Mouse (Mus musculus): ENCODE measurements around the gene Zdhhc19.

Gene Zdhhc19

DNA sequence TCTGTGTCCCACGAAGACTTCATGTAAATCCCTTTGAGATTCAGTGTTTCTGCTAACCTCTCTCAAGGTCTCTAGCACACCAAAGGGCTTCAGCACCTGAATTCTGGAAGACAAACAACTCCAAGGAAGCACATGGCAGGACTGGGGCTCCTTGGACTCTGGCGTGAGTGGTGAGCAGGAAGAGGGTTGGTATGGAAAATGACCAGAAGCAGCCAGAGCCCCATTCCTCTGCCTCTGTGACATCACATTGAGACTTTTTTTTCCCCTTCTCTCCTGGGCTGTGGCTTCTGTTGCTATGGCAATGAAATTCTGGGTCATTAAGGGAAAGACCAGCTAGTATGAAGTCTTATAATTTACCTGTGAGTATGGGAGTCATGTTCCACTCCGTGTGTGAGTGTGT is at the start of gene Zdhhc19:
Gene Zdhhc19 (plus strand): TSS at position 301 of the 400 bp plus-strand sequence.
- no peak for DNase-seq

GRCm38 (mm10) chr16:32446563-32447138 is 49.4 kb upstream of the Zdhhc19 start:
- no peak for DNase-seq

GRCm38 (mm10) chr16:32449665-32450064 is 46.4 kb upstream of the Zdhhc19 start:
- DNase-seq = no peak

DNA sequence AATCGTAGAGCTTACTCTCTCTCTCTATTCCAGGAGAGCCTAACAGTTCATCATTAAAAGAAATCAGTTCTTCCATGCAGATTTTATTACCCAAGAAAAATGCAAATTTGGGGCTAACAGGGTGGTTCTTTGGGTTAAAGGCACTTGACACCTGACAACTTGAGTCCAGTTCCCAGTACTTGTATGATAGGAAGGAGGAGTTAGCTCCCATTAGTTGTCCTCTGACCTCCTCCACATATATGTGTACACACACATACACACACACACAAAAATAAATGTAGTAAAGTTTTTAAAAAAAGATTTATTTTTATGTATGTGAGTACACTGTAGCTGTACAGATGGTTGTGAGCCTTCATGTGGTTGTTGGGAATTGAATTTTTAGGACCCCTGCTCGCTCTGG is 45.9 kb upstream of the Zdhhc19 start:
- no peak for DNase-seq

GRCm38 (mm10) chr16:32453102-32453501 is 43.0 kb upstream of the Zdhhc19 start:
- DNase-seq = no peak

DNA sequence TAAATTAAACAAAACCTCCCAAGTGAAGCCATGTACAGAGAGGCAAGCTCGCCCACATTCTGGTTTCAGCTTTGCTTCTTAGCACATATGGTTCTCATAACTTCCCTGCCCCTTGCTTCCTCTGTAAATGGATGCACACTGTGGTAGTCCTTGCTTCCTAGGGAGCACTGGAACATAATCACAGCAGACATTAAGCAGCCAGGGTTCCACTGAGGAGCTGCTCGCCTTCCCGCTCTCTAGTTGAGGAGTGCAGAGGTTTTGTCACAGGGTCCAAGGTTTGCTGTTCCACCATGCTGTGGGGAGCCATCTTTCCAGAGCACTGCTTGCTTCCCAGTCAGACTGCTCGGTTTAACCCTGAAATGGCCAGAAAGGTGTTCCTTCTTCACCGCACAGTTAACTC is 41.4 kb upstream of the Zdhhc19 start:
- DNase-seq = no peak

DNA sequence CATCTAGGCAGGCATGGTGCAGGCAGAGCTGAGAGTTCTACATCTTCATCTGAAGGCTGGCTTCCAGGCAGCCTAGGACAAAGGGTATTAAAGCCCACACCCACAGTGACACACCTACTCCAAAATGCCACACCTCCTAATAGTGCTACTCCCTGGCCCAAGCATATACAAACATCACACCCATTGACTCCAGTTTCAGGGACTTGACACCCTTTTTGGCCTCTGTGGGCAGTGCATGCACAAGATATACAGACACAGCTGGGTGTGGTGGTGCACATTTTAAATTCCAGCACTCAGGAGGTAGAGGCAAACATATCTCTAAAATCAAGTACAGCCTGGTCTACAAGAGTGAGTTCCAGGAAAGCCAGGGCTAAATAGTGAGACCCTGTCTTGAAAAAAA is 40.0 kb upstream of the Zdhhc19 start:
- no peak for DNase-seq

GRCm38 (mm10) chr16:32456761-32457160 is 39.3 kb upstream of the Zdhhc19 start:
- DNase-seq = no peak

DNA sequence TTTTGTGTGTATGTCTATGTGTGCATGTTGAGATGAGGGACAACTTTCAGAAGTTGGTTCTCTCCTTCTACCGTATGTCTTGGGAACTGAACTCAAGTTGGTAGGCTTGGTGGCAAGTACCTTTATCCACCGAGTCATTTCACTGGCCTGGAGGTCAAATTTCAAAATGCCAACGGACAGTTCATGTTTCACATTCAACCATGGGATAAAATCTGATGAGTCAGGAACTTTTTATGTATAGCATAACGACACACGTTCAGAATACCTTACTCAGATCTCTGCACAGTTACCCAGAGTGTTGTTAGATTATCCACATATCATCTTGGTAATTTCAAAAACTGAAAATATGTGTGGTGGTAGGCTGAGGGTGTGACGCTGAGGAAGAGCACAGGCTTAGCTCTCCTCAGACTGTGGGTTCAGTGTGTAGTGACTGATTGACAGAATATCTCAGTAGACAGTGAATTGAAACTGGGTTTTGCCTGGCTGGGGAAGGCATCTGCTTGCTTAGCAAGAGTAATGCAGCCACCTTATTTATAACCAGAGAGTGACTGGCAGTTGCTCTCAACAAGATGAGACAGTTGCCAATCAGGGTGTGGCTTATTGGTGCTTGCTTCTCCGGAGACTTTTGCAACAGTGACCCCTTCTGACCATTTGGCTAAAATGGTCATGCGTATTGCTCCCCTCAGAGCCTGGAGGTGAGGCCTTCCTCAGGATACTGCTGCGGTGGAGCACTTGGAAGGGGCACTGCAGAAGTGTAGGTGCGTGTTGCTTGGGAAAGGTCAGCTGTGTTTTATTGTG is 38.3 kb upstream of the Zdhhc19 start:
- peak; percentile 39 for DNase-seq

DNA sequence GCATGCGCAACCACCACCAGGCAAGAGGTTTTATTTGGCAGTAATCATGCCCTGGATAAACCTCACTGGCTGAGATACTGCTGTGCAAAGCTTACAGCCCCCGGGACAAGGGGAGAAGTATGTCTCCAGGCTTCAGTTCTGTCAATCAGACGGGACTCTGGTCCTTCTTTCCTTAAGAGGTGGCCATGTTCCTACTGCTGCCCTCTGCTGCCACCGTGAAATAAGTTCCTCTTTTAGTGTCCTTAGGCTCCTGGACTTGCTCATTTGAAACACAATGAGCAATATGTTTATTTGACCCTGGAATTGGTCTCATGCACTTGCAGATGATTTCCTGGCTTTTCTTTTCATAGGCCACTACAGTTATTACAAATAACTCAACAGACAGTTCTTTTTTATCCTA is 35.5 kb upstream of the Zdhhc19 start:
- no peak for DNase-seq

- DNase-seq = no peak
These were observed 34.4 kb upstream of the Zdhhc19 start for GRCm38 (mm10) chr16:32461713-32462112.

GRCm38 (mm10) chr16:32462950-32463349 is 33.1 kb upstream of the Zdhhc19 start:
- DNase-seq = no peak

GRCm38 (mm10) chr16:32463426-32463825 is 32.6 kb upstream of the Zdhhc19 start:
- no peak for DNase-seq

- no peak for DNase-seq
These were observed 31.2 kb upstream of the Zdhhc19 start for GRCm38 (mm10) chr16:32464908-32465307.

DNA sequence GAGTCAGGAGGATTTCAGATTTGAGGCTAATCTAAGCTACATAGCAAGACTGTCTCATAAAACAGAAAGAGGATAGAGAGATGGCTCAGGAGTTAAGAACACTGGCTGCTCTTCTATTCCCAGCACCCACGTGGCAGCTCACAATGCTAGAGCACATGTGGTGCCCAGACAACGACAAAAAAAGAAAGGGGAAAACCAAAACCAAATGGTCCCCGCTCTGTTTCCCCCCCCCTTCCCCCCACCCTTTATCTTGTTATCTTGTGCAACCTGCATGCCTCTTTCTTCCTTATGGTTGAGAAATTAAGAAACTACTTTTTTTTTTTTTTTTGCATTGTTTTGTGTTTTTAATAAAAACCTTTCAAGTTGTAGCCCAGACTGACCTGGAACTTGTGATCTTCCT is 27.6 kb upstream of the Zdhhc19 start:
- no peak for DNase-seq

DNA sequence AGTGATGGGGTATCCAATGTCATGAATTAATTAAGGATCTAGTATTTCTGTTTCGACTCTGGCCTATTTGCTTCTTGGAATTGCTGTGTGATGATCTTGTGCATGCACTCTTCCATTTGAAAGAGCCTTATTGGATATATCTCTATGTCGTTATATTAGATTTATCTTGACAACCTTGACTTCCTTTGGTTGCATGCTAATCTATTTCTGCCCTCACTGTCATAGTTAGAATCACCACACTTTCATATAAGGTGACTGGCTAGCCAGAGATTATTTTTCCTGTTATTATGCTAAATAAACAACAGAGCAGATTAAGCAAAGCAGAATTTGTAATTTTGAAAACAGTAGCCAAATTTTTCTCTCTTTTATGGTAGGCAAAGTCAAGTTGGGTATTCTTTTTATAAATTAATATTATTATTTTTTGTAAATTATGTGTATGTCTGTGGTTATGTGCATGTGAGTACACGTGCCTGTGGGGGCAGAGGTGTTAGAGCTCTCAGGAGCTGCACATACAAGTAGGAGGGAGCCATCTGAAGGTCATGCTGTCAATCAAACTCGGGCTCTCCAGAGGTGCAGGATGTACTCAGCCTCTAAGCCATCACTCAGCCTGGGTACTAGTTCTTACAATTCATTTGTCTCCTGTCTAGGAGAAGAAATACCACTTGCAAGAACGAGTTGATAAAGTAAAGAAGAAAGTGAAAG is 26.5 kb upstream of the Zdhhc19 start:
- no peak for DNase-seq

DNA sequence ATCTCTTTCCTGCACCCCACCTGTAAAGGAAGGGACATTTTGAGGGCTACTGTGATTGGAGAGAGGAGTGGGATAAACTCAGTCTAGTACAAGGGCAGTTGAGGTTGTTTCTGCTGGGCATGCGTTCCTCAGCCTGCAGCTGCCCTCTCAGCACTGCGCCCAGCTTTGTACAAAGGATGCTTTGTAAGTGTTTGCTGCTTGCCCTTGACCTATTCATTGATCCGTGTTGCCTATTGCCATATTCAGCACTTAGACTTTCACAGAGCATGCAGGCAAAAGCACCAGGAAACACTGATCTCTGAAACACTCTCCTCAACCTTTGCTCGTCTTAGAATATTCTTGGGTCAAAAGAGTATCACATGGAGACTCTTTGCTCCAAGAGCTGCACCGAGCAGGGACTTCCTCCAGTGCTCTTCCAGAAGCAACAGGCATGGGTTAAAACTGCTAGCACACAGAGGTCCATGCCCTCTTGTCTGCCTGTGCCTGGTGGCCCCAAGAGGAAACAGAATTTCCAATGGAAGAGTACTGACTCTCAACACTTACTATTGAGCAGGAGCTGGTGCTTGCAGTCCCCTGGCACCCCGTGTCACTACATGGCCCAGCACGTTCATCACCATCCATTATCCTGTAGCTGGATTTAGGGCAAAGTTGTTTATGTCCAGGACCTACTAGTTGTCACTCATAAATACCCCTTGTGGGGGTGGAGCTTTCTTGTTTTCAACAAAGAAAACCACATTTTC is 23.6 kb upstream of the Zdhhc19 start:
- DNase-seq = no peak

GRCm38 (mm10) chr16:32477315-32477714 is 18.8 kb upstream of the Zdhhc19 start:
- DNase-seq = no peak

GRCm38 (mm10) chr16:32479415-32479814 is 16.6 kb upstream of the Zdhhc19 start:
- no peak for DNase-seq

- no peak for DNase-seq
These were observed 11.6 kb upstream of the Zdhhc19 start for GRCm38 (mm10) chr16:32484431-32484871.

DNA sequence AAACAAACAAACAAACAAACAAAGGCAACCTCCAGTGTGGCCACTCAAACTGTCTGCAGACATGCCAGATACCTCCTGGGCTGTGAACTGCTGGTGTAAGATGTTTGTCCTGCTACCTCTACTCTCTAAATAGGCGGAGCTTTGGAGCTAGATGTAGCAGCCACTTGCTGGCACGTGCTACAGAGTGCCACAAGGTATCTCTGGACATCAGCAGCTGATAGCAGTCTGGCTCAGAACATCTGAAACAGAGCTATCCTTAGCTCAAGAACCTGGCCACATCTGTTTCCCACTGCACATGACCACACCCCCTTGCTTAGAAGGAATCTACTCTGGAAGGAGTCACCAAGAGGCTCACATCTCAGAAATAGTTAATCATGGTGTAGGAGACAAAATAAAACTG is 10.9 kb upstream of the Zdhhc19 start:
- no peak for DNase-seq

- DNase-seq = no peak
These were observed 10.0 kb upstream of the Zdhhc19 start for GRCm38 (mm10) chr16:32486046-32486445.
